Mouse (Mus musculus): ENCODE results near the gene Mup7. TPM values are rescaled to one million over a fixed set of nuclear protein-coding genes. Genes with fewer than 3 reads are reported as not detected.
"Not testable (repeated sequence)": the region's sequence is repeated elsewhere in the genome, so short reads cannot be mapped to it uniquely, and the experiment has no call there.

Mup7 gene
- not detected for total RNA-seq (2021)

DNA sequence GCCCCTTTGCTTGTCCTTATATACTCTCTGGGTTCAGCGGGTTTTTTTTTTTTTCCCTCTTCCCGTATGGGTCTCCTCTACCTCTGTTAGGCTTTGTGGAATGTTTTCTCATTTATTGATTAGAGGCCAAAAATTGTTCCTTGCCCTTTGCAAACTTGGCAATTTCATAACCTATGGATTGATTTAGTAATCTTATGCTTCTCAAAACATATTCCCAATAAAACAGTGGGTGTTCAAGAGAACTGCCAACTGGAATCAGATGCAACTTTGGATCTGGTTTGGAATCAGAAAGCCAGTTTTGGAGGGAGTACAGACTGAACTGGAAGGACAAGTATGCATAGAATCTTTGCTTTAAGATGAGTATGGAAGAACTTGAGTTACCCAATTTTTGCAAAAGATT lies at the start of gene Mup7:
TSS of gene Mup7 (minus strand) at position 101 of the 400 bp plus-strand sequence.
- intact Hi-C loops (cut with DNase I); DNase-seq: not testable (repeated sequence)

DNA sequence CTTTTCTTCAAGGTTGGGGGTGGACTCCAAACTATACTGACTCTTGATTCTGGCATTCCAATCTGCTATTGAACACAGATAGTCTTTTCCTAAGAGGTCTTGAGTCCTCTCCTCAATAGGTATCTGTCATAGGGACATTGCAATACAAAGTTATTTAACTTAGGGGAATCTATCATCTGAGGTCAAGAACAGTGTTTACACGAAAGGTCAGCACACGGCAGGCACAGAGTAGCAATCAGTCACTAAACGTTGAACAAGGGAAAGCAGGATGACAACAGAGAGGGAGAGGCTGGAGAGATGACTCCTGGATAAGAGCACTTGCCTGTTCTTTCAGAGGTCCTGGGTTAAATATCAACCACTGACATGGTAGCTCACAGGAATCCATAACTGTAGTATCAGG lies 9.6 kb upstream of the Mup7 start:
- intact Hi-C loops (cut with DNase I); DNase-seq: not testable (repeated sequence)

DNA sequence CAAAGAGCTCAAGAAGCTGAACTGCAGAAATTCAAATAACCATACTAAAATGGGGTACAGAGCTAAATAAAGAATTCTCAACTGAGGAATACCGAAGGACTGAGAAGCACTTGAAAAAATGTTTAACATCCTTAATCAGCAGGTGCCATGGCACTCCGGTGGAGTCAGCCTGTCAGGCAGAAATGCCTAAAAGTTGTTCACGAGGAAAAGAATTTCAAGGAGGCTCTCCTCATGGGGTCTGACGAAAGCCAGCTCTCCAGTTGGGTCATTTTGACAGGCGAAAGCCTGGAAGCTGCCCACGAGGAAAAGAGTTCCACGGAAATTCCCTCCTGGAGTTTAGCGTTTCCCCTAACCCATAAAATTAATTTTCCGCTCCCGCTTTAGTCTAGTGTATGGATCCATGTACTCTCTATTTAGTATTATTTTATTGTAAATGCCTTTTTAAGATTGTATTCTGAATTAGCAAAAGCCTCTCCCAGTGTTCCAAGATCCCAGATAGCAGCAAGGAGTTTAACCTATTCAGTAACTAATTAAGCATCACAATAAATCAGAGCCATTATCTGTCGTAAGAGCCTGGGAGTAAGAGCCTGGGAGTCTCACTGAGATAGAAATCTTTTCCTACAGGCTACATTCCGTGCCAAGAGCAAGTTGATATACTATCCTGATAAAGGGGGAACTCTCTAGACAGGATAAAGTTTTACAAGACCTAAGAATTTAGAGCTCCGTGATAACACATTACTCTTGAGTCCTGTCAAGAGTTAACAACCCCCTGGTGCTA lies 40.8 kb downstream of the Mup7 start:
- intact Hi-C loops (cut with DNase I); DNase-seq: not testable (repeated sequence)

DNA sequence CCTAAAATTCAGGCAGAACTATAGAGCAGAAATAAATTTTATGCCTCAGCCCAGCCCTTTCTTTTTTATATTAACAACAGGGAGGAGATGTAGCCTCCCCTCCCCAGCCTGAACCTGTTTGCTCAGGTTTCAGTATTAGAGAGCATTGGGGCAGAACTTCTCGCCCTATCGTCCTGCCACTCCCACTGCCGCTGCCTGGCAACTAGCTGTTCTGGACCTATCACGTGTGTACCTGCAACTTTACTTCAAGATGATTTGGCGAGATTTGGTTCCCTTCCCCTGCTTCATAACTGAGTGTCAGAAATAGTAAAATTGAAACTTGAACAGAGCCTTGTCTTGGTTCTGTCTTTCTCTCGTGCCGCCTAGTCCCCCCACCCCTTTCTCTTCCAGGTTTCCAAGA lies 50.1 kb downstream of the Mup7 start:
- DNase-seq: not testable (repeated sequence)

More for the DNA sequence above, 50.1 kb downstream of the Mup7 start:
- intact Hi-C loops (cut with DNase I): not testable (repeated sequence)

Other genes with a start within 250 kb of the Mup7 start
- under 1 TPM in 1 of 2 experiments, not detected in 1; 0.16 TPM for gene Slc46a2, start 155.4 kb downstream of the Mup7 start, total RNA-seq (2021)
- not detected for gene Mup4, start 109.8 kb downstream of the Mup7 start, total RNA-seq (2021)
- not detected for gene Mup6, start 106.2 kb downstream of the Mup7 start, total RNA-seq (2021)
- not detected for gene Mup2, start 83.8 kb upstream of the Mup7 start, total RNA-seq (2021)
- gene Mup8, start 152.1 kb upstream of the Mup7 start, total RNA-seq (2021): not detected

Measured in heart, postnatal 36 days (tissue).